Mouse (Mus musculus): ENCODE results near the gene Gm10570.
A peak's percentile ranks its signal among the peaks of the same experiment; 100 is the strongest.

Gm10570 gene

GRCm38 (mm10) chr4:130273698-130274345 lies 34.7 kb downstream of the Gm10570 start:
- no peak for DNase-seq (ENCODE audit: low spot score)

- DNase-seq (ENCODE audit: low spot score), result no peak
Measured at GRCm38 (mm10) chr4:130270611-130271347, 37.7 kb downstream of the Gm10570 start.

GRCm38 (mm10) chr4:130270089-130270488 lies 38.4 kb downstream of the Gm10570 start:
- no peak for DNase-seq (ENCODE audit: low spot score)

- no peak for DNase-seq (ENCODE audit: low spot score)
Measured at GRCm38 (mm10) chr4:130268736-130269135, 39.7 kb downstream of the Gm10570 start.

GRCm38 (mm10) chr4:130267069-130267468 lies 41.4 kb downstream of the Gm10570 start:
- DNase-seq (ENCODE audit: low spot score), result peak; percentile 25

- DNase-seq (ENCODE audit: low spot score), result no peak
Measured at GRCm38 (mm10) chr4:130266601-130267000, 41.9 kb downstream of the Gm10570 start.

- peak; percentile 66 for DNase-seq (ENCODE audit: low spot score)
Measured at GRCm38 (mm10) chr4:130264698-130265349, 43.6 kb downstream of the Gm10570 start.

- no peak for DNase-seq (ENCODE audit: low spot score)
Measured at GRCm38 (mm10) chr4:130264131-130264530, 44.3 kb downstream of the Gm10570 start.

GRCm38 (mm10) chr4:130260406-130260805 lies 48.1 kb downstream of the Gm10570 start:
- no peak for DNase-seq (ENCODE audit: low spot score)
